Mouse (Mus musculus): ENCODE measurements at regions not wholly inside any gene's neighbourhood (a gene's known extent, or its start where the extent isn't known, plus 50 kb on each side); places are given as distances from the start of the nearest gene placed in this dataset.

DNA sequence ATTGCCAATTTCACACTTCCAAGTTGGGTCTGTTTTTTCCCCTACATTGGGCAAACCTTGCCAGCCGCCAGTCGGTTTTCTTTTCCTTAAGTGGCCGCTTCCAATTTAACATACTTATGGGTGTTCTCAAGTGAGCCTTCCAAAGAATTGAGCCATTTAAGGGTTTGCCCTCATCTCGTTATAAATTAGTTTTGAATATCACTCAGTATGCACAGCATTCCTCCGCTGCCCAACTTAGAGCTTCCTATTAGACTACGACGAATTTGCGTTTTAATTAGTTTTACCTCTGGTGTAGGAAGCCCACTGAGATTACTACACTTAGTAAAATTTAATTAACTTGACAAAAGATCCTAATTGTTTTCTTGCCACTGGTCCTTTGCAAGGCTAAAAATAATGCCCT lies 209.9 kb downstream of the Cdh11 start:
- DNase-seq (ENCODE audit: low spot score in 2 of 2), result no peak

DNA sequence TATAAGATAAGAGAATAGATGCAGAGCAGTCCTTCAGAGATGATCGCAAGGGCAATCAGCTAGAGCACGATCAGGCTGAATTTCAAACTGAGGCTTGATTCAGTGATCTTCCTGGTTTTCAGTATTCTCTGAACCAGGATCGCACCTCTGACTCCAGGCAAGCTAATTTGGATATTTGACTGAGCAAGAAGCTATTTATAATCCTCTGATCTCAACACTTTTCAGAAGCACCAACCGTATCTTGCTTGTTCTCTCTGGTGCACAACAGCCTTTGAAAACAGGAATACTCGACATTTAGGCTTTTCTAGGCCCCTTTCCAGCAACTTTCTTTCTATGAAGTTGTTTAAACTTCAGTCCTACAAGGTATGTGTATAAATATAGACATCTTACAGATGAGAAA lies 217.7 kb downstream of the Cdh11 start:
- DNase-seq (ENCODE audit: low spot score in 2 of 2), result no peak

DNA sequence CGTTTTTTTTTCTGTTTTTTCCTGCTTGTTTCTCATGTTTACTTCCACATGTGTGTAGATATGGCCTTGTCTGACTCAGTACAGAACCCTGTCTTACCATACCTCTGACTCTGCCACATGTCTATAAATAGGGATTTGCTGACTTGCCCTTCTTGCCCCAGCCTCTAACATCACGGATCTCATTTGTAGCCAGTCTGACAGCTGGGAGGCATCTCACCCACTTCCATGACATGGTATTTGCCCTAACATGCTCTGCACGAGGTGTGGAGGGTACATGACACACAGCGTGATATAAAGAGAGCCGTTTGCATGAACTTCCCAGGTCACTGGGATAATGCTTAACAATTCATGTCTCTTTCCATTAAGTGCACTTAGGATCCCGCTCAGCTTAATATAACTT lies 231.2 kb downstream of the Cdh11 start:
- DNase-seq (ENCODE audit: low spot score in 2 of 2), result no peak

DNA sequence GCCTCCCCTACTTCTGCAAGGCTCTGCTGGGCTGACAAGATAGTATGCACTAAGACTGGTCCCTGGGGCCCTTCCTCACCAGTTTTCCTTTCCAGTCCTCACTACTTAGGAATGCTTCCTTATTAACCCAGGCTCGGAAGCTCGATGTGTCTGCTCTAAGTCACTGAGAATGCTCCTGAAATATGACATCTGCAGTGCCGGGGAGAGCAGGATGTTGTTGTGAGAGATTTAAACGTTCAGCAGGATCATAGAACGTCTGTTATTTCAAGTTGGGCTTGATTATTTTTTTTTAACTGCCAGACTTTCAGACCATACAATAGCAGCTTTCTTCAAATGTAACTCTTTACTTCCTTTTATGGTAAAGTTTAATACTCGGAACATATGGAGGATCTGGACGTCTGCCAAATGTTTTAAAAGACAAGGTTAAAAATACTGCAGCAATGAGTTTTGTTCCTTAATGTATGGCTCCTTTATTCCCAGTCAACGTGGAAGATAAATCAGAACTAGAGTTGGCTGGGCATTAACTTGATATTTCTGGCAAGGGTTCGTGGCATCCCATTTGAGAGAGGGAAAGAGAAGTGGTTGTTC lies 232.0 kb downstream of the Cdh11 start:
- peak; percentile 9 to 10 for DNase-seq (ENCODE audit: low spot score in 2 of 2)

DNA sequence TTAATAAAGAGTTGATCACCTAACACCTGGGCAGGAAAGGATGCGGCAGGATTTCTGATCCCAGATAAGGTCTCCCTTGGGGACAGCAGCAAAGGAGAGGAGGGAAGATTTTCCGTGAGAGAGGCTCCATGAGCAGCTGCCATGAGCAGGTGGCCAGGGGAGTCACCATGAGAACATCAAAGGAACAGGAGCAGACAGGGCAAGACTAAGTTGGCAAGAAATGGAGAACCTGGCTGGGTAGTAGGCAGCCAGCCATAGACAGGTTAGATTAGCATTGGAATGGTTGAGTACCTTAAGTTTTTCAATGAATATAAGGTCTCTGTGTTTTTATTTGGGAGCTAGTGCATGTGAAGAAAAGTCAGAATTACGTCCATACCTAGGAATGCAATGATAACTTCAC lies 246.6 kb downstream of the Cdh11 start:
- no peak for DNase-seq (ENCODE audit: low spot score in 2 of 2)

DNA sequence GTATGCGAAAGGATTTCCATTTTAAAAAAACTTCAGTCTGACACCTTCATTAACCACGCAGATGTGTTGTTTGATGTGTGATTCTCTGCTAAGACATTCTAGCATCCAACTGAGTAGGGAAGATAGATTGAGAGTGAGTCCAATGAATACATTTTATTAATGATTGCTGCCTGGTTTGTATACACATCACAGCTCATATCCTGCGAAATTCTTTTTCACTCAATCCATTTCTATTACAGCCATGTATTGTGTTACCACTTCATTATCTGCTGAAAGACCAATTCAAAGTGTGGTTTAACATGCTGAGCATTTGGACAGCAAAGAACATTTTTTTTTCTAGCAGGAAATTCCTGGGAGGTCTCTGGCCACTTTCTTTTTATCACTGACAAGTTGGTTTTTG lies 247.4 kb downstream of the Cdh11 start:
- no peak for DNase-seq (ENCODE audit: low spot score in 2 of 2)

DNA sequence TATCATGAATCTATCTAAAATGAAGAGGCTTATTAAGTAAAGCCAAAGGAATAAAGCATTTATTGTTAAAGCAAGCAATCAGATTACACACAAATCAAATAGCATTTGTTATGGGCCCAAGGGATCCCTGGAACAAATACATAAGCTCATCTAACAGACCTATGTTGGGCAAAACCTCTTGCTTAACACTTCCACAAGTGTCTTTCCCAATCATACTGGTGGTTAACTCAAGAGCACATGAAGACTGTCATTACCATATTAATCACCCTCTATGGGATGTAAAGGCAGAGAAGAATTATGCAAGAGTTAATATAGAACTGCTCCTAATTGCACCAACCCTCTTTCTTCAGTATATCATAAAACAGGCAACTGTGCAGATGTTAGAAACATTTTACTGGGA lies 267.0 kb downstream of the Cdh11 start:
- no peak for DNase-seq (ENCODE audit: low spot score in 2 of 2)

DNA sequence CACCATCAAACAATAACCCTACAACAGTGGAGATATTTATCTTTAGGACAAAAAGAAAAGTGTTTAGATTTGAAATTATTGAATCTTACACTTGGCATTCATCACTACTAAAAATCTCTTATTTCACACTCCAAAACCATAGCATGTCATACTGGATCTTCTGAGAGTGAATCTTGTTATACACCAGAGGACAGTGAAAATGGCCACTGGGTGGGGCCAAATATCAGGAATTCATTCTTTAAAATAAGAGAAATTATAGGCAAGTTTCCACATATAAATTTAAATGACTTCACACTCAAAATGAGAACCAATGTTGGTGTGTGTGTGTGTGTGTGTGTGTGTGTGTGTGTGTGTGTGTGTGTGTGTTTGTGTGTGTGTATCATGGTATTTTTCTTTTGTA lies 269.7 kb downstream of the Cdh11 start:
- DNase-seq (ENCODE audit: low spot score in 2 of 2), result no peak

DNA sequence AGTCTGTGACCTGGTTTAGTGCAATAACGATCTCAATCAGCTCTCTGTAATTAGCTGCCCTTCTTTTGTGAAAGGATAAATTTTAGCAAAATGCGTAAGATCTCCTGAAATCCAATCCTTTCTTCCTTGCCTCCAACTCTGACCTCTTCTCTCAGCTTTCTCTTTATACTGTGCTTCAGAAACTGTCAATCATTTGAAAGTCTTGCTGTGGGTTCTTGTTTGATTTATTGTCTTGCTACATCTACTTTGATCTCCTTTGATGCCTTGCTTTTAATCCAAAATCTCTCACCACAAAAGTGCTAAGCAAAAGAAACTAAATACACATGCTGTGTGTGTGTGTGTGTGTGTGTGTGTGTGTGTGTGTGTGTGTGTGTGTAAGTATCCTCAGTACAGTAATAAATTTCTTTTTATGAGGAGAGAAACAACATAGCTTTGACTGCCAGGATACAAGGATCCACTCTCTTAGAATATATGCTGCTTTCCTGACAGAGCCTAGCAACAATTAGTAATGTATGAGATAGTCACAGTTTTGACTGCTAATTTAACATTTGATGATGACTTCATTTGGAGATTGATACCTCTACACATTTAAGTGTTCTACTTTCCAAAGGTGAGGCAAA lies 270.5 kb downstream of the Cdh11 start:
- DNase-seq (ENCODE audit: low spot score in 2 of 2), result no peak

DNA sequence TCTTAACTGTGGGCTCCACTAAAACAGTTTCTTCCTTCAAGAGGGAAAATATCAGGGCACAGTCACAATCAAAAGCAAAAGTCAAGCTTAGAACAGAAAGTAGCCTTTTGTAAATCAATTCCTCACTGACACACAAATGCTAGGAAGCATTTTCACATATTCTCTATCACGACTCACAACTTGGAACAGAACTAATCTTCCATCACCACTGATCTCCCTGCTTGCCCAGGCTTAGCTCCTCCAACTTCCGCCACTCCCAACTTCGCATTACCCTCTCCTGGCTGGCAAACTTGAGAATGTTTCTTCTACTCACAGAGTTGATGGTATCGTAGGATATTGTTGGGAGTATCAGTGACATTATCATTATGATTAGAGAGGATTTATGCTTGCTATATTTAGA lies 284.7 kb downstream of the Cdh11 start:
- no peak for DNase-seq (ENCODE audit: low spot score in 2 of 2)

DNA sequence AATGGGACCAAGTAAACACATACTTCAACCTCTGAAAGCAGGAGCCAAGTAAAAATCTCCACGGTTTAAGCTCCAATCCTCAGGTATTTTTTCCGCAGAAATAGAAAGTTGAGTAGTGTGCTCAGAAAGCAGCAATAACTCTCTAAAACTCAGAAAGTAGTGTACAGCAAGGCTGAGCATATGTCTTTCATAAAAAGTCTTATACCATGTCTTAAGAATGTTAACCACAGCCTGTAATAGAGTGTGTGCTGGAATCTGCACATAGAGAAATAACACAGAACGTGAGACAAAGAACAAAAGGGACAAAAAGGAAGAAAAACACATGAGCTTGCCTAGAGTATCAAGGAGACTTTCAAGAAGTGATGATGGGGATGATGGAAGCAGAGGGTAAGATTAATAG lies 285.2 kb downstream of the Cdh11 start:
- DNase-seq (ENCODE audit: low spot score in 2 of 2), result no peak

DNA sequence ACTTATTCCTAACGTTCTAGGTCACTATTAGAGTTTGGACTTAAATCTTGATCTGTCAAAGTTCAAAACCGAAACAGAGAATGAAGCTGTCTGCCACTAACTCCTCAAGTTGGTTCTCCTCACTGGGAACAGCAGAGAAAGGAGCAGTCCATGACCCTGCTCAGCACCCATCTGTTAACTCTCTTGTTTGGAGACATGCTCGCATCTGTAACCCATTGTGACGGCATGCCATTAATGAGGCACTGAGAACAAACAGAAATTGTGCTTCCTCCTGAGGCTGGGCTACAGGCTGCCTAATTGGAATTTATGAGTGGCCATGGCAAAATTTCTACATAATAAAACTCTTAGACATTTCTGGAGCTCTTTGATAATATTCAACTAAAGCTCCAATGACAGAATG lies 286.4 kb downstream of the Cdh11 start:
- DNase-seq (ENCODE audit: low spot score in 2 of 2), result no peak

DNA sequence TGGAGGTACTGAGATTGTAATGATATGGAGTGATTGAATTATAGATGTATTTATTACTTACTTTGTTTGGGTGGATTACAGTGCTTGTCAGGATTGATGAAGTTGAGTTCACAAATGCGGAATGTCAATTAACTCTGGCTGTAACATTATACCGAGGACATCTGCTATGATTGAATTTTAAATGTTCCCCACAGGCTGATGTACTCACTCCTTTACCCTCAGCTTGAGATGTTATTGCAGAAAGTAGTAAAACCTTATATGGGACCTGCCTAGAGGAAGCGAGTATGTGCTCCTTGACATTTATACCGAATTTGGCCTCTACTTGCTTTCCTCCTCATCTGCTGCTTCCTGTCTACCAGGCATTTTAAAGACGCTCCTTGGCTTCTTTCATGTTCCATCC lies 288.3 kb downstream of the Cdh11 start:
- DNase-seq (ENCODE audit: low spot score in 2 of 2), result no peak

DNA sequence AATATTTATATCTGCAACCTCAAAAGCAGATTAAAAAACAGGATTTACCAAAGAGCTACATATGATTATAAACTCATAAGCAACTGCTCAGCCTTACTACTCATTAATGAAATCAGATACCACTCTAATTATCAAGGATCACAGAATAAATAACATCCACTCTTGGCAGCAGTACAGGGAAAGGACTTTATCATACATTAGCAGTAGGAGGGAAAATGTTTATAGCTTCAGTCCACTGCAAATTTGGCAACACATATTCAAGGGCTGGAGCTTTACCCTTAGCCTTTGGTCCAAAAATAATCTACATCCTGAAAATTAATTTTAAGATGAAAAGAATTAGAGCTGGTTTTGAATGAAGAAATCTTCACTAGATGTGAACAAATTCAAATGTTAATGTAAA lies 288.7 kb downstream of the Cdh11 start:
- DNase-seq (ENCODE audit: low spot score in 2 of 2), result no peak

DNA sequence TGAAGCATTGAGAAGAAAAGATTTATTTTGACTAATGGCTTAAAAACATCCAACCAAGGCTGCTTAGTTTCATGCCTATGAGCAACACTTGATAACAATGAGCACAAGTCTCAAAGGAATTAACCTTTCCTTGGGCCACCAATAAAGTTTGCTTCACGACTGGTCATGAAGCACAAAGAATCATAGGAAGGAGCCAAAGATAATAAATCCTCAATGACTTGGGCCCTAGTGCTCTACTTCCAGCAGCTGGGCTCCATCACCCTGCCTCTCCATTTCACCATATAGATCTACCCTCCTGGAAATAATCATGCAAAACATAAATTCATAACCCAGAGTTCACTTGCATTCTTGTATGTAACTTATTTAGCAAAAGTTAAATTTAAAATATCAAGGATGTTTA lies 289.4 kb downstream of the Cdh11 start:
- no peak for DNase-seq (ENCODE audit: low spot score in 2 of 2)

DNA sequence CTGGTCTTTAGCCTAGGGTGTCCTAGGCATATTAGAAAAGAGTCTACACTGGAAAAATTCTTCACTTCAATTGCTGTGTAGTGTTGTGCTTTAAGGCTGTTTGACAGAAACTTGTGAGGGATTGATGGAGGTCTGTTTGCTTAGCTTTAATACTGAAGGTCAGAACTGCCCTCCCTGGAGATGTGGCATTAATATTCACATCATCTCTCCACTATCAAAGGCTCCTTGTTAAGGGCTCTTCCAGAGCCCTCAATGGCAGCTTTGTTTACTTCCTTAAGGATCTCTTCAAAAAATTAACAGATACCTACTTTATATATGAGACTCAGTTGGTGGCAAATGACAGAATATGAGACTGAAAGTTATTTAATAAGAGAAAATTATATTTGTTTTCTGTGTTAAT lies 294.4 kb downstream of the Cdh11 start:
- DNase-seq (ENCODE audit: low spot score in 2 of 2), result no peak

DNA sequence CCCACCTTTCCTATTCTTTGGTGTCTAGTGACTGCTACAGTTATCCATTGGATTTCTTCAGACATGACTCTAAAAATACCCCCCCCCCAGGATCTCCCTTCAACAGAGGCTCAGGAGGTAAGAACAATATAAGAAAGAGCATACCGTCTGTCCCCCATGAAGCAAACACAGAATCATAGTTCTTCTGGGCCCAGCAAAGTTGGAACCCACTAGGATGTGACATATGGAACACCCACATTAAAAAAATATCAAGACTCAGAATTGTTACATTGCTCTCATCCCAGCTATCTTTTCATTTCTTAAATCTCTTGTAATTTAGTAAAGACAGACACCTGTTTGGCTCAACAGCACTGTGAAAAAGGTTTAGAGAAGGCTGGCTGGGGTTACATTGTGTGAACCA lies 297.2 kb downstream of the Cdh11 start:
- DNase-seq (ENCODE audit: low spot score in 2 of 2), result no peak

DNA sequence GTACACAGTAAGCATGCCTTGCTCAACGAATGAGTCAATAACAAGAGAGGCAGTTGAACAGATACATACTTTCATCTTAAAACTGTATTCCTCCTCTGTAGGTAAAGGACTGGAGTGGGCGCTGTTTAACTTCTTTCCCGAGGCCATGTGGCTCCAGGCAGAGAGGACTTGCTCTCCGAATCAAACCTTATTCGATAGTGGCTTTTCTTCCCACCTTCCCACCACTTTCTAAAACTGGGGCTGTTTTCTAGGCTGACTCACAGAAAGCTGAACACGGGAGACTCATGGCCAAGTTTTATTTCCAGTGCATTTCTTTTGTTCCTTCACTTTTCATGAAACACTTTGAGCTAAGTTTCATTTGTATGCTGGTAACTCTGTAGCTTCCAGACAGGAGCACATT lies 297.6 kb downstream of the Cdh11 start:
- DNase-seq (ENCODE audit: low spot score in 2 of 2), result peak; percentile 12 to 27

DNA sequence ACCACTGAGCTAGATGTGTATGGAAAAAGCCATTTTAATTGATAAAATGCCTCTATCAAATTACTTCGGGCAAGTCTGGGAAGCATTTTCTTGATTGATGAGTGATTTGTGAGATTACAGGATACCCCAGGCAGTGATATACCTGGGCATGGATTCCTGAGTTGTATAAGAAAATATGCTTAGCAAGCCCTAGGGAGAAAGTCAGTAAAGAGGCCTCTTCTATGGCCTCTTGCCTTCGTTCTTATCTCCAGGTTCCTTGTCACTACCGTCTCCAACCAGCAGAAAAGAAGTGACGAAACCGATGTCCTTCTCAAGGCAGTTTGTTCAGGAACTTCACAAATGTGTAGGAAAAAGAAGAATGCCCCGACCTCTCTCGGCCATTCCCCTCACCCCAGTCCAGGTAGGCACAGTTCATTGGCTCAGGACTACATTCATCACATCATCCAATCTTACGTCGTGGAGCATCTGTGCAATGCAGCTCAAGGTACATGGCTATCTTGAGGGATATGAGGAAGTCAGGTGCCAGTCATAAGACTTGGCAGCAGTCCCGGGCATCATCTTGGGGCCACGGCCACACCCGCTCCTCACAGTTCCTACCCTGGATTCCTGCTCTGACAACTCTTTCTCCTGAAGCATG lies 310.2 kb downstream of the Cdh11 start:
- DNase-seq (ENCODE audit: low spot score in 2 of 2), result no peak

DNA sequence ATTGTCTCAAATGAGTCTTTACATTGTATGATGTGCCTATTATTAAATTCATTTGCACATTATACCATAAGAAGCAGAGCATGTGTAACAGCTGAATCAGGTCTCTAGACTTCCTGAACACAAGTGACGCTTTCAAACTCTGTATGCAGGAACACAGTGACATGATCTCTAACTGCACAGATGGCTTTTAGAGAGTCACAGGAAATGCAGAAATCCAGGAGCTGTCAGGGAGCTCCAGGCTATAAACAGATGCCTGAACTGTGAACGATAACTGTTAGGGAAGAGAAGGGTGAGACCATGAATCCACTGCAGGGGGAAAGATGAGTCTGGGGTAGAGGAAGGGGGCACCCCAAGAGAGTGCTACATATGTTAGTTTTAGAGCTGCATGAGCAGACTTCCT lies 311.2 kb downstream of the Cdh11 start:
- DNase-seq (ENCODE audit: low spot score in 2 of 2), result no peak

DNA sequence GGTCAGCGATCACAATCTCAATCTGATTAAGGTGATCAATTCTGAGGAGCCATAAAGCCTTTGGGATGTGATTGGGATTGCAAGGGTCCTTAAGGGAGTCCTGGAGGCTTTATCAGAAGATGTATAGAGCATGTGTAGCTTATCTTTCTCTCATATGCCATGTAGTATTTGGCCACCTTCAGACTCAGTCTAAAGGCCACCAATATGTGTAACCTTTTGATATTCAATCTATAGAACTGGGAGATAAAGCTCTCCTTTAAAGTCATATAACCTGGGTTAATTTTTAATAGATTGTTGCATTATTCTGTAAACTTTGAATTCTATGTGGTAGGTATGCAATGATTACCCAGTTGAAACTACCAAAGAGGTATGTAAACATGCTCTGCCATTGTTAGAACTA lies 314.1 kb downstream of the Cdh11 start:
- no peak for DNase-seq (ENCODE audit: low spot score in 2 of 2)

DNA sequence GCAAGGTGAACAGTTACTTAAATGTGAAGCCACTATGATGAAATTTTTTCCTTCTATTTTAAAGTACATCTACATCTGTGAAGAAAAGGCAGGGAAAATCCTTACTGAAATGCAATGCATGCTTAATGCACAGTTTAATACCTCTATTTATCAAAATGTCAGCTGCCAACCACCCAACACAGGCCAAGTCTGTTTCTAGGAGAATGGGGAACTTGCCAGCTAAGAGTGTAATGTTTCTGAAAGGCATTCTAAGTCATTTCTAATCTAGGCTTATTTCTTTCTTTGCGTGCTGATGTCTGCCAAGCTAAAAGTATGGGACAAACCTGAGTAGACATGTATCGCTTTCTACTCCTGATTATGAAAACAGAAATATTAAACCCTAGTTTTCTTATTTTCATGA lies 322.8 kb downstream of the Cdh11 start:
- DNase-seq (ENCODE audit: low spot score in 2 of 2), result no peak

DNA sequence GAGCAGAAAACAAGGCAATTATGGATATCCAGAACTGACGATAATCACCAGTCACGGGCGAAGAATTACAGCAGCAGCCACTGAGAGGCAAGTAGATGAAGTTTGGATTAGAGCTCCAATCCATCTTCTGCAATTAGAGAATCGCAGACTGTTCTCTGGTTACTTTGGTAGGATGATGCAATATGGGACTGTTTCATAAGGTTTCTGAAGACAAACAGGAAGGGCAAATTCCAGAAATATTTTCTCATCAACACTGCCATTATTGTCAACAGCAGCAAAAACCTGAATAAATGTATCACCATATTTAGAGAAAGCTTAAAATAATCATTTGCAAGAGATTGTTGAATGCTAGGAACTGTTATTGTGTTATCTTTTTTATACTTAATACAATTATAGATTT lies 342.4 kb downstream of the Cdh11 start:
- no peak for DNase-seq (ENCODE audit: low spot score in 2 of 2)

DNA sequence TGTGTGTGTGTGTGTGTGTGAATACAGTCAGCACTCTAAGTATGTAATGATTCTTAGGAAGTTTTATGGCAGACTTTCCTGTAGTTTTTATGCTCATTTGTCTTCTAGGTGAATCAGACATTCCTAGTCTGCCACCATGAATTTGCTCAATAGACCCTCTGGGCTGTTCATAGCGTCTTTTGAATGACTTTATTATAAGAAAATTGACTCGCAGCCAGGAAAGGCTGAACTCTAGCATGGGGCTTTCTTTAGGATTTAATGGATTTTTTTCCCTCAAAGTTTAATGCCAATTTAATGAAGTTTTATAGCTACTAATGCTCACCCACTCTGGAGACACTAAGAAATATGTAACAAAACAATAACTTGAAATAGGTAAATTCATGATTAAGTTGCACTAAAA lies 363.6 kb downstream of the Cdh11 start:
- no peak for DNase-seq (ENCODE audit: low spot score in 2 of 2)

Data from frontal cortex, postnatal 14 days (tissue).